Mouse (Mus musculus) ES-E14 (cell line): ENCODE measurements around the gene Gm1604a. TPM values are rescaled to one million over a fixed set of nuclear protein-coding genes. Genes with fewer than 3 reads are reported as not detected.
"Not testable (repeated sequence)": the region's sequence is repeated elsewhere in the genome, so short reads cannot be mapped to it uniquely, and the experiment has no call there.

Experiments used
- DNase-seq: peaks from one replicate; pipeline ENCODE4 v3.0.0-alpha.2; 2013; ENCODE audit warnings: low read depth, low spot score
- H3K27ac ChIP-seq: 2 replicates; pipeline ENCODE4 v1.5.1; 2012; ENCODE audit warnings: low read depth, mild to moderate bottlenecking, low read length, moderate library complexity, mixed read lengths; ENCODE audit not compliant: poor library complexity, insufficient read depth, severe bottlenecking
- H3K36me3 ChIP-seq: 2 replicates; pipeline ENCODE4 v1.6.1; 2012; ENCODE audit warnings: mild to moderate bottlenecking, low read length, moderate library complexity, mixed read lengths; ENCODE audit not compliant: control insufficient read depth, poor library complexity, insufficient read depth, severe bottlenecking
- H3K4me1 ChIP-seq, 2 experiments: fragments of 150-350 bp in 1 of 2; sonication (generic) in 1 of 2; 2 replicates each; pipeline ENCODE4 v1.6.1; 2012; ENCODE audit warnings: low read length in 2 of 2, mild to moderate bottlenecking in 1 of 2, mixed read lengths in 1 of 2; ENCODE audit not compliant: control insufficient read depth in 2 of 2, insufficient read depth in 2 of 2, poor library complexity in 1 of 2
- H3K4me3 ChIP-seq, 2 experiments: fragments of 150-350 bp in 1 of 2; sonication (generic) in 1 of 2; 2 replicates each; pipeline ENCODE4 v1.5.1; 2012; ENCODE audit warnings: low read length in 2 of 2, low read depth in 1 of 2, mild to moderate bottlenecking in 1 of 2, mixed read lengths in 1 of 2; ENCODE audit not compliant: insufficient read depth in 1 of 2, poor library complexity in 1 of 2, severe bottlenecking in 1 of 2
- H3K9ac ChIP-seq: 2 replicates; pipeline ENCODE4 v1.6.1; 2012; ENCODE audit warnings: low read depth, mild to moderate bottlenecking, low read length, mixed read lengths; ENCODE audit not compliant: poor library complexity, insufficient read depth, severe bottlenecking
- H3K9me3 ChIP-seq: fragments of 150-350 bp; sonication (generic); 2 replicates; pipeline ENCODE4 v1.6.1; 2012; ENCODE audit warnings: low read depth, mild to moderate bottlenecking, low read length; ENCODE audit not compliant: control insufficient read depth, insufficient read depth
- in situ Hi-C, 2 experiments: fragments of 600-800 bp; cut with MboI; formaldehyde crosslinking; loops; one replicate each; pipeline ENCODE4 v1.15.1; 2025; ENCODE audit warnings: low sequenced_read_pairs in 2 of 2, inconsistent platforms in 1 of 2; ENCODE audit not compliant: unreplicated experiment in 2 of 2
- total RNA-seq: library from RNA; depleted of rRNA; stranded (reverse); fragments of 300-350 nt; gene quantifications from 2 replicates; pipeline ENCODE4 v1.2.3, GENCODE M21; 2012; rRNA removed

Gm1604a gene
- total RNA-seq, 1 experiment: not detected

DNA sequence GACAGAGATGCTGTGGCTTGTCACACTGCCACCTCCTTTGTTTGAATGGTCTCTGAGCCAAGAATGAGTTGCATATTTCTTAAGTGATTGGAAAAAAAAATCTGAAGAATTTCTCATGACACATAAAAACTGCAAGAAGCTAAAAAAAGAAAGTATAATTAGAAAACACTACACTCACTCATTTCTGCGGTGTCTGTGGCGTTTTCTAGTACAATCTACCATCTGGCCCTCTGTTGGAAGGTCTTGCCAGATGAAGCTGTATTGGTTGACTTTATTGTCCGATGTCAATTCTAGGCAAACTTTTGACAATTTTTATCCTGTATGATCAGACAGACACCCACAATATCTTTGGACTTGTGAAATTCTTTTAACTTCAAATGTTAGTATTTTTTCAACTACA is 95.5 kb downstream of the Gm1604a start:
- H3K9ac ChIP-seq, H3K4me3 ChIP-seq, H3K4me1 ChIP-seq, H3K27ac ChIP-seq, DNase-seq, in situ Hi-C loops, H3K9me3 ChIP-seq, H3K36me3 ChIP-seq: not testable (repeated sequence)

DNA sequence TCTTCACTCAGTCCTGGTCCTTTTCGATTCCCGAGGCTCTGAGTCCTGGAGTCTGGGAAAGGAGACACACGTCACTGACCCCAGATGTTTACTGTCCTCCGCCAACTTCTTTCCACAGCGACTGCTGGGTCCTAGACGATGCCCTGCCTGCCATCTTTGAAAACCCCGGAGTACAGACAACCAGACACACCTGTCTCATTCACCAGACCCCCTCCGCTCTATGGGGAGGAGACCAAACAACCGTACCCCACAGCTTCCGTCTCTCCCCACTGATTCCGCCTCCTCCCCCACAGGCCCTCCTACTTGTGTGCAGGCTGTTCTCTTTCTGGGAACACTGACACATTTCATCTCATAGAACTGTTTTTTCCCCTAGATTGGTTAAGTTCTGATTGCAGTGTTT is 97.2 kb downstream of the Gm1604a start:
- DNase-seq, H3K4me3 ChIP-seq, H3K9ac ChIP-seq, H3K4me1 ChIP-seq, H3K36me3 ChIP-seq, H3K9me3 ChIP-seq, in situ Hi-C loops, H3K27ac ChIP-seq: not testable (repeated sequence)

DNA sequence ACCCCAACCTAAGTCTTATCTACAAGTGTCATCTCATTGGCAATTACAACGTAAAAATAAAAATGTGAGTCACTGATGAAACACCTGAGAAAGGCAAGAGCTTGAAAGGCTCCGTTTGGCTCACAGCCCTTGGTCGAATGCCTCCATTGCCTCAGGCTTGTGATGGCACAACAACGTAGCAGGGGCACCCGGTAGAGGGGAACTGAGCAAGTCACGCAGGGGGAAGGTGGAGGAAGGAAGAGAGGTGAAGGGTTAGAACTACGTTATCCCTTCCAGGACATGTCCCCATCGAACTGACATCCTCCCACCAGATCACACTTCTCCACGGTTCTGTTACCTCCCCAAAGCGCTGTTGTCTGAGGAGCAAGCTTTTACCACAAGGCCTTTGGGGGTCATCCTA is 101.1 kb downstream of the Gm1604a start:
- in situ Hi-C loops, H3K9me3 ChIP-seq, H3K36me3 ChIP-seq, H3K4me1 ChIP-seq, H3K27ac ChIP-seq, H3K9ac ChIP-seq, DNase-seq, H3K4me3 ChIP-seq: not testable (repeated sequence)

DNA sequence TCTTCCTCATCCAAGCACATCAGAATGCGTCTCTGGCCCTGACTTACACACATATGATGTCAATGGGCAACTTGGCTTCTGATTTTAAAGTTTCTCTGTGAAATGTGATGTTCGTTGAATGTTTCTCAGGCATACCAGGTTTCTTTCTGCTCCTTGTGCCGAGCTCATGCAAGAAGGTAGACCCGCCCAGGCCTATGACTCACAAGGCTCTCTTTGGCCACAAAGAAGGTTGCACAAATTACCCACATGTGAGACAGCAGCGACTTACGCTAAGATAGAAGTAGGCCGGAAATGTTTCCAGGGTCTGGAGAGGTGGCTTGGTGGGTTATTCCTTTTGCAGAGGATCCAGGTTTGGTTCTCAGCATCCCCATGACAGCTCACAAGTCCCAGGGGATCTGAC is 108.6 kb downstream of the Gm1604a start:
- H3K36me3 ChIP-seq, H3K4me1 ChIP-seq, H3K9me3 ChIP-seq, H3K4me3 ChIP-seq, DNase-seq, H3K27ac ChIP-seq, H3K9ac ChIP-seq, in situ Hi-C loops: not testable (repeated sequence)

DNA sequence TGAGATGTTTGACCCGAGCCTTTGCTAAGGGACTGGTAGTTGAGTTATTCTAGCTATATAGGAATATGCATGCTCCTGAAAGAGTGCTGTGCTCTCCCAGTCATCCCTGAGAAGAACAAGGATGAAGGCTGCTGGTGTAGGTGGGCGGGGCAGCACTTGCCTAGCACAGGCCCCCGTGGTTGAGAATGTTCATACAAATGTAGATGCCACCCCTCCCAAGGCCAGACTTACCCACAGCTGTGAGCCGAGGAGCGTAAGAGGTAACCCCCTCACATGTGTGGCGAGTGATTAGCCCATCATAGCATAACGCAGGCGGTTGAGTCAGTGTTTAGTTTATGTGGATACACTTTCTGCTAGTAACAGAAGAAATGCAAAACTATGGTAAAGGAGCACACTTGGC is 109.9 kb downstream of the Gm1604a start:
- H3K4me1 ChIP-seq, H3K9ac ChIP-seq, H3K36me3 ChIP-seq, H3K9me3 ChIP-seq, DNase-seq, H3K4me3 ChIP-seq, H3K27ac ChIP-seq, in situ Hi-C loops: not testable (repeated sequence)

Other genes starting within 250 kb of the Gm1604a start
- gene Ezr, start 242.8 kb upstream of the Gm1604a start, total RNA-seq: 131 and 180 TPM in 2 replicates
- gene Rsph3b, start 76.9 kb upstream of the Gm1604a start, total RNA-seq: 4.0 and 5.4 TPM in 2 replicates
- gene Tagap1, start 64.4 kb upstream of the Gm1604a start, total RNA-seq: 5.8 and 6.5 TPM in 2 replicates
- 48.5 and 49.0 TPM in 2 replicates for gene Rnaset2b, start 54.9 kb upstream of the Gm1604a start, total RNA-seq
- 0.26 and 0.27 TPM in 2 replicates for gene Gm49721, start 46.7 kb upstream of the Gm1604a start, total RNA-seq
- gene Rps6ka2, start 144.5 kb downstream of the Gm1604a start, total RNA-seq: 16.2 and 19.9 TPM in 2 replicates